Mouse (Mus musculus) fat pad, adult 2 months (tissue): ENCODE measurements around the gene Ccdc152.

ENCODE experiments used
- DNase-seq: peaks from one replicate; pipeline ENCODE4 v3.0.0-alpha.2; 2011; ENCODE audit warnings: low read depth, low spot score; ENCODE audit errors: extremely low read depth

Gene Ccdc152

GRCm38 (mm10) chr15:3303426-3303825 is at the start of gene Ccdc152:
Gene Ccdc152 (minus strand): TSS chr15:3303526.
- DNase-seq, result no peak

GRCm38 (mm10) chr15:3349306-3350064 is 46.2 kb upstream of the Ccdc152 start:
- DNase-seq, result no peak

GRCm38 (mm10) chr15:3346682-3347081 is 43.4 kb upstream of the Ccdc152 start:
- no peak for DNase-seq

GRCm38 (mm10) chr15:3344555-3344954 is 41.2 kb upstream of the Ccdc152 start:
- peak; percentile 21 for DNase-seq

GRCm38 (mm10) chr15:3341806-3342582 is 38.7 kb upstream of the Ccdc152 start:
- DNase-seq, result no peak

- DNase-seq, result no peak
Observed at GRCm38 (mm10) chr15:3339847-3340246, 36.5 kb upstream of the Ccdc152 start.

- no peak for DNase-seq
Observed at GRCm38 (mm10) chr15:3332517-3332916, 29.2 kb upstream of the Ccdc152 start.

- DNase-seq, result no peak
Observed at GRCm38 (mm10) chr15:3331813-3332212, 28.5 kb upstream of the Ccdc152 start.

GRCm38 (mm10) chr15:3330291-3330690 is 27.0 kb upstream of the Ccdc152 start:
- no peak for DNase-seq

- DNase-seq, result no peak
Observed at GRCm38 (mm10) chr15:3323041-3323440, 19.7 kb upstream of the Ccdc152 start.

GRCm38 (mm10) chr15:3319929-3320328 is 16.6 kb upstream of the Ccdc152 start:
- DNase-seq, result no peak

GRCm38 (mm10) chr15:3316617-3317016 is 13.3 kb upstream of the Ccdc152 start:
- no peak for DNase-seq

- DNase-seq, result peak; percentile 8
Observed at GRCm38 (mm10) chr15:3312937-3313336, 9.6 kb upstream of the Ccdc152 start.

- no peak for DNase-seq
Observed at GRCm38 (mm10) chr15:3309856-3310255, 6.5 kb upstream of the Ccdc152 start.

GRCm38 (mm10) chr15:3300361-3301100 is 2.8 kb downstream of the Ccdc152 start:
- DNase-seq, result no peak

GRCm38 (mm10) chr15:3297615-3298014 is 5.7 kb downstream of the Ccdc152 start:
- DNase-seq, result no peak

- DNase-seq, result no peak
Observed at GRCm38 (mm10) chr15:3295986-3296385, 7.3 kb downstream of the Ccdc152 start.

GRCm38 (mm10) chr15:3293477-3293876 is 9.8 kb downstream of the Ccdc152 start:
- DNase-seq, result no peak

- DNase-seq, result no peak
Observed at GRCm38 (mm10) chr15:3290435-3290834, 12.9 kb downstream of the Ccdc152 start.

- no peak for DNase-seq
Observed at GRCm38 (mm10) chr15:3286032-3286431, 17.3 kb downstream of the Ccdc152 start.

- DNase-seq, result no peak
Observed at GRCm38 (mm10) chr15:3281737-3282136, 21.6 kb downstream of the Ccdc152 start.

GRCm38 (mm10) chr15:3281216-3281615 is 22.1 kb downstream of the Ccdc152 start:
- DNase-seq, result no peak
